Mouse (Mus musculus) heart, embryonic 15.5 days (tissue): ENCODE measurements around the gene Unc93b1. TPM values are rescaled to one million over a fixed set of nuclear protein-coding genes. Genes with fewer than 3 reads are reported as not detected.

Experiments
- ATAC-seq: fragments of 200-750 bp; cut with Nextera tagmentation; replicated peaks from 2 replicates; pipeline ENCODE4 v1.8.0; 2017; ENCODE audit warnings: low read depth, moderate TSS enrichment; ENCODE audit not compliant: insufficient number of reproducible peaks, insufficient read depth, low FRiP score
- H3K27ac ChIP-seq: fragments of 300-500 bp; sonication (generic); 2 replicates; pipeline ENCODE4 v1.5.1; 2015; ENCODE audit warnings: mild to moderate bottlenecking, inconsistent platforms
- H3K27me3 ChIP-seq: fragments of 300-500 bp; sonication (generic); 2 replicates; pipeline ENCODE4 v1.6.1; 2015; ENCODE audit warnings: inconsistent platforms
- H3K36me3 ChIP-seq: fragments of 300-500 bp; sonication (generic); 2 replicates; pipeline ENCODE4 v1.6.1; 2015; ENCODE audit warnings: mild to moderate bottlenecking, inconsistent platforms
- H3K4me1 ChIP-seq: fragments of 300-500 bp; sonication (generic); replicated peaks from 2 replicates; pipeline ENCODE4 v1.6.1; 2015; ENCODE audit warnings: inconsistent platforms
- H3K4me2 ChIP-seq: fragments of 300-500 bp; sonication (generic); 2 replicates; pipeline ENCODE4 v1.6.1; 2015; ENCODE audit warnings: inconsistent platforms, mild to moderate bottlenecking, moderate library complexity
- H3K4me3 ChIP-seq: fragments of 300-500 bp; sonication (generic); 2 replicates; pipeline ENCODE4 v1.5.1; 2015; ENCODE audit warnings: mild to moderate bottlenecking, inconsistent platforms
- H3K9ac ChIP-seq: fragments of 300-500 bp; sonication (generic); 2 replicates; pipeline ENCODE4 v1.6.1; 2015; ENCODE audit warnings: mild to moderate bottlenecking, inconsistent platforms
- H3K9me3 ChIP-seq: fragments of 300-500 bp; sonication (generic); replicated peaks from 2 replicates; pipeline ENCODE4 v1.6.1; 2016; ENCODE audit warnings: inconsistent platforms
- WGBS: fragments of 180-500 bp; shearing (Covaris S2); methylation state at CpG from one replicate; pipeline ENCODE4 v1.1.7; 2015; ENCODE audit warnings: mixed read lengths; 5-methylcytosine and 5-hydroxymethylcytosine counted together
- polyA plus RNA-seq: library from polyadenylated mRNA; unstranded; fragments of >200 nt; fragmentation: Nextera tagmentation; extraction: Ambion mirVana; gene quantifications from 2 replicates; pipeline ENCODE4 v1.2.1, GENCODE M21; 2015

Unc93b1 gene
- polyA plus RNA-seq, 1 experiment from 2014 or later: 15.0 TPM

GRCm38 (mm10) chr19:3903648-3904362, 31.2 kb upstream of the Unc93b1 start:
- H3K4me1 ChIP-seq: peaks cover 43% of the 10 kb centered on the region
- H3K9me3 ChIP-seq: no peaks in the 10 kb centered on the region
- peak overlapping the region; percentile 92; the same call in 1 of the 2 replicates for H3K4me2 ChIP-seq
- 77% methylated on average over 25 of the region's 25 CpGs for WGBS
- no peak overlapping the region for H3K4me3 ChIP-seq
- H3K27me3 ChIP-seq: no peaks in the 10 kb centered on the region
- no peak overlapping the region for H3K9ac ChIP-seq
- no peak overlapping the region for H3K27ac ChIP-seq
- no peak for ATAC-seq
- peaks cover 31% of the 10 kb centered on the region for H3K36me3 ChIP-seq

- ATAC-seq: no peak
- H3K9me3 ChIP-seq: no peaks in the 10 kb centered on the region
- H3K9ac ChIP-seq: no peak overlapping the region
- H3K36me3 ChIP-seq: peaks cover 36% of the 10 kb centered on the region
- WGBS: 72% methylated on average over 10 of the region's 10 CpGs
- H3K27ac ChIP-seq: peak overlapping the region; percentile 71; the same call in 1 of the 2 replicates
- H3K27me3 ChIP-seq: no peaks in the 10 kb centered on the region
- peaks cover 43% of the 10 kb centered on the region for H3K4me1 ChIP-seq
- H3K4me3 ChIP-seq: peak overlapping the region; percentile 74; the same call in 1 of the 2 replicates
- peak overlapping the region; percentile 92 for H3K4me2 ChIP-seq
These were observed 30.7 kb upstream of the Unc93b1 start for GRCm38 (mm10) chr19:3904363-3904675.

GRCm38 (mm10) chr19:3905261-3905969, 29.6 kb upstream of the Unc93b1 start:
- Histone ChIP-seq H3K4me1 (peaks cover 43% of the 10 kb centered on the region), H3K27ac (peak overlapping the region; percentile 71), H3K4me3 (peak overlapping the region; percentile 74), H3K9me3 (no peaks in the 10 kb centered on the region), H3K4me2 (peak overlapping the region; percentile 92), H3K27me3 (no peaks in the 10 kb centered on the region), H3K9ac (peak overlapping the region; percentile 70), H3K36me3 (peaks cover 47% of the 10 kb centered on the region)
- no peak for ATAC-seq
- 30% methylated on average over 6 of the region's 6 CpGs for WGBS

- Histone ChIP-seq H3K4me1 (peaks cover 43% of the 10 kb centered on the region), H3K4me2 (peak overlapping the region; percentile 92), H3K9ac (peak overlapping the region; percentile 70), H3K9me3 (no peaks in the 10 kb centered on the region), H3K36me3 (peaks cover 54% of the 10 kb centered on the region), H3K27me3 (no peaks in the 10 kb centered on the region), H3K4me3 (peak overlapping the region; percentile 74), H3K27ac (peak overlapping the region; percentile 71)
- ATAC-seq: no peak; the same call in 1 of the 2 replicates
- WGBS: 23% methylated on average over 10 of the region's 10 CpGs
These were observed 28.7 kb upstream of the Unc93b1 start for GRCm38 (mm10) chr19:3906326-3906725.

DNA sequence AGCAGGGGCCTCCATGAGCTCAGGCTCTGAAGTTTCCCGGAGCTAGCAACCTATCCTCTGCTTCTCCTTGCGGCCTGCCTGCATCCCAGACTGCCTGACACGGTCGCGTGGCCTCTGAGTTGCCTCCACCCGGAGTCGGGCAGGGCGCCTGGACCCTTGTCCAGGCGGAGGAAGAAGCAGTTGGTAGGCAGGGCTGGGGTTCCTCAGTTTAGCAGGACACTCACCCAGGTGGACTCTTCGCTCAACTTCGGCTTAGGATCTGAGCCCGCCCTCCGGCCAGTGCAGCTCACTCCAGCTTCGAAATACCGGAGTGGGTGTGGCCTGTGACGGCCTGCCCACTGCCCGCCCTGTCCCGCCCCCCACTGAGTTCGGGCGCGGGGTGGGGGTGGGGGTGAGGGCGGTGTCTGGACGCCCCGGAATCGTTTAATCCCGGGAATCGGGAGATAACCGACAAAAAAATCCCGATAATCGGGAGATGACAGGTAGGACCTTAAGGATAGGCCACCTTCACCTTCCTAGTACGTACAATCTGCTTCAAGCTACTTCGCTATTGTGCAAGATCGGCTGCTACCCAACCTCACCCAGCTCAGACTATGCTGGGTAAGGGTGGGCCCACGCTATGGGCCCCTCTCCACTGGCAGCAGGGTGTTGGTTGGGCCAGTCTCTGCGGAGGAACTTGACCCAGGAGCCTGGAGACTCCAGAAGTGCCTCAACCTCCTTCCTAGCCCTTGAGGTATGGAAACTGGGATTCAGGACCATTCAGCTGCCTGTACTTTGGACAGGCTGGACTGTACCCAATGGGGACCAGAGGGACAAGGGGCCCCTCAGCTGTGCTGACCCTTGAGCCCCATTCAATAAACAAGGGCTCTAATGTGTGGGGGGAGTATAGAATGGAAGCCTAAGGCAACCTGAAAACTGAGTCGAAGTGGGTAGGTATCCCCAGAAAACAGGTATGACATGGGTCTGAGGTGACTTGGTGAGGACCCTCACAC, 27.9 kb upstream of the Unc93b1 start, which contains the start of gene Tcirg1:
Gene Tcirg1 (minus strand): TSS at position 339 of the 992 bp plus-strand sequence.
- peak within 1 kb of the TSS; percentile 74 for H3K4me3 ChIP-seq
- peak; percentile 88 for ATAC-seq
- 3% methylated on average over 36 of the region's 36 CpGs for WGBS
- H3K27me3 ChIP-seq: no peaks in the 10 kb centered on the region
- peaks cover 50% of the 10 kb centered on the region for H3K4me1 ChIP-seq
- peak within 1 kb of the TSS; percentile 70 for H3K9ac ChIP-seq
- no peaks in the 10 kb centered on the region for H3K9me3 ChIP-seq
- peak within 1 kb of the TSS; percentile 71 for H3K27ac ChIP-seq
- peaks cover 48% of the 10 kb centered on the region for H3K36me3 ChIP-seq
- H3K4me2 ChIP-seq: peak within 1 kb of the TSS; percentile 92

GRCm38 (mm10) chr19:3907876-3908660, 26.9 kb upstream of the Unc93b1 start:
- Histone ChIP-seq H3K4me3 (0 out of 2 replicates have a peak overlapping the region, but pooled peaks have one; percentile 74), H3K36me3 (peaks cover 39% of the 10 kb centered on the region), H3K4me1 (peaks cover 52% of the 10 kb centered on the region), H3K9ac (0 out of 2 replicates have a peak overlapping the region, but pooled peaks have one; percentile 70), H3K9me3 (no peaks in the 10 kb centered on the region), H3K4me2 (peak overlapping the region; percentile 92; the same call in 1 of the 2 replicates), H3K27me3 (no peaks in the 10 kb centered on the region), H3K27ac (no peak overlapping the region)
- no peak for ATAC-seq
- 78% methylated on average over 8 of the region's 8 CpGs for WGBS

- no peak overlapping the region for H3K4me2 ChIP-seq
- H3K4me3 ChIP-seq: no peak overlapping the region
- no peak for ATAC-seq
- H3K27ac ChIP-seq: no peak overlapping the region
- H3K9ac ChIP-seq: no peak overlapping the region
- WGBS: 74% methylated on average over 5 of the region's 5 CpGs
- no peaks in the 10 kb centered on the region for H3K9me3 ChIP-seq
- no peaks in the 10 kb centered on the region for H3K27me3 ChIP-seq
- H3K4me1 ChIP-seq: peaks cover 45% of the 10 kb centered on the region
- peaks cover 29% of the 10 kb centered on the region for H3K36me3 ChIP-seq
These were observed 24.8 kb upstream of the Unc93b1 start for GRCm38 (mm10) chr19:3910206-3910605.

GRCm38 (mm10) chr19:3912337-3913204, 22.4 kb upstream of the Unc93b1 start, which contains the start of gene Ndufs8:
Gene Ndufs8, minus strand, starts transcription at chr19:3912774.
- peak; percentile 96 for ATAC-seq
- Histone ChIP-seq H3K27me3 (no peaks in the 10 kb centered on the region), H3K36me3 (peaks cover 29% of the 10 kb centered on the region), H3K4me3 (peak within 1 kb of the TSS; percentile 76), H3K9ac (peak within 1 kb of the TSS; percentile 69), H3K4me1 (peaks cover 23% of the 10 kb centered on the region), H3K27ac (peak within 1 kb of the TSS; percentile 86), H3K9me3 (no peaks in the 10 kb centered on the region), H3K4me2 (peak within 1 kb of the TSS; percentile 75)
- under 1% methylated on average over 43 of the region's 43 CpGs for WGBS

GRCm38 (mm10) chr19:3913692-3914091, 21.3 kb upstream of the Unc93b1 start:
- ATAC-seq: no peak
- peak overlapping the region; percentile 62; the same call in 1 of the 2 replicates for H3K9ac ChIP-seq
- H3K36me3 ChIP-seq: peaks cover 24% of the 10 kb centered on the region
- peaks cover 19% of the 10 kb centered on the region for H3K4me1 ChIP-seq
- no peaks in the 10 kb centered on the region for H3K9me3 ChIP-seq
- no peak overlapping the region; the same call in 1 of the 2 replicates for H3K27ac ChIP-seq
- H3K4me2 ChIP-seq: peak overlapping the region; percentile 75
- peak overlapping the region; percentile 76 for H3K4me3 ChIP-seq
- no peaks in the 10 kb centered on the region for H3K27me3 ChIP-seq
- 84% methylated on average over 8 of the region's 8 CpGs for WGBS
